Comparison of ENCODE assay signal across 24 mouse cellular contexts in the genomic region with DNA sequence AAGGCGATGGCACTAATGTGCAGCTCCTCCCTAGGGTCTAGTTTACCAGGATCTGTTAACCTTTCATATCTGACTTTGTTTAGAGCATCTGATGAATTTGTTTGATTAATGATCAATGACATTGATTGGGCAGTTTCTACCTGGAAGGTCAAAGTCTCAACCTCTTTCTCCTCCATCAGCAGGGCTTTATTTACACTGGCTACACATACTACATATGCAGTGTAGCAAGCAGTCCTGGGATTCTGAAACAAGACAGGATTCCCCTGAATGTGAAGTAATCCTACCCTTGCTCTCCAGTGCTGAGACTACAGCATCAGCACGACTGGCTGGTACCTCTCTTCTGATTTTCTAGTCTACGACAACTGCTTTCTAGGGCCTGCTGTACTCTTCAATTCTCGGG. TPM values are rescaled to one million over a fixed set of nuclear protein-coding genes. Genes with fewer than 3 reads are reported as not detected.
DNase-seq lines count a peak whose midpoint lies in the region; ATAC-seq lines count a peak whose summit lies in the region.
"Had no signal": no experiment of that assay in that cellular context is flagged by ENCODE, and none has a peak within 500 bp of the region (broad histone marks: within the 10 kb centered on the region; RNA-seq: fewer than 3 reads in every experiment).

No protein-coding gene starts in this region.

- H3K4me3 ChIP-seq in heart, embryonic 12.5 days, result no peak overlapping the region
- no peak overlapping the region for H3K4me3 ChIP-seq in liver, embryonic 13.5 days (replicated peaks)
- no peak overlapping the region for H3K4me3 ChIP-seq in liver, embryonic 11.5 days (ENCODE audit: low read depth, low read length)
- no peak overlapping the region for H3K4me3 ChIP-seq in liver, embryonic 15.5 days (replicated peaks)
- H3K4me3 ChIP-seq: forebrain, embryonic 10.5 days; forebrain, embryonic 13.5 days; heart, adult 2 months; heart, embryonic 15.5 days had no signal

- no peaks in the 10 kb centered on the region for H3K27me3 ChIP-seq in heart, embryonic 12.5 days (replicated peaks)
- no peaks in the 10 kb centered on the region for H3K27me3 ChIP-seq in liver, embryonic 13.5 days
- H3K27me3 ChIP-seq in liver, embryonic 11.5 days (replicated peaks; ENCODE audit: control insufficient read depth, insufficient read depth, low read length), result no peaks in the 10 kb centered on the region
- H3K27me3 ChIP-seq in liver, embryonic 15.5 days, result no peaks in the 10 kb centered on the region
- H3K27me3 ChIP-seq: forebrain, embryonic 13.5 days; heart, embryonic 15.5 days had no signal

- no peaks in the 10 kb centered on the region for H3K4me1 ChIP-seq in heart, embryonic 12.5 days (replicated peaks)
- peaks cover 3% of the 10 kb centered on the region; the same call in 1 of the 2 replicates for H3K4me1 ChIP-seq in liver, embryonic 13.5 days (replicated peaks)
- H3K4me1 ChIP-seq in liver, embryonic 11.5 days (replicated peaks; ENCODE audit: control insufficient read depth, insufficient read depth, low read length), result no peaks in the 10 kb centered on the region
- peaks cover 11% of the 10 kb centered on the region; the same call in 1 of the 2 replicates for H3K4me1 ChIP-seq in liver, embryonic 15.5 days (replicated peaks)
- H3K4me1 ChIP-seq: forebrain, embryonic 10.5 days; forebrain, embryonic 13.5 days; heart, embryonic 15.5 days had no signal

- peaks cover 100% of the 10 kb centered on the region for H3K36me3 ChIP-seq in heart, embryonic 12.5 days
- H3K36me3 ChIP-seq in liver, embryonic 13.5 days, result peaks cover 98% of the 10 kb centered on the region
- peaks cover 67% of the 10 kb centered on the region for H3K36me3 ChIP-seq in liver, embryonic 11.5 days (ENCODE audit: control insufficient read depth, insufficient read depth, low read length)
- peaks cover 96% of the 10 kb centered on the region for H3K36me3 ChIP-seq in liver, embryonic 15.5 days (replicated peaks)

- DNase-seq in heart, adult 11 months, result peak; percentile 41
- no peak for DNase-seq in liver, embryonic 13.5 days
- no peak for DNase-seq in liver, embryonic 11.5 days (ENCODE audit: low spot score)
- peak; percentile 29 for DNase-seq in yolk sac, embryonic 10.5 days (ENCODE audit: low spot score)
- DNase-seq in frontal cortex, postnatal 36 days (ENCODE audit: low spot score in 2 of 2), result no peak
- DNase-seq: adrenal gland, adult 8-10 months; adrenal gland, postnatal 25 days; cerebellum, adult 18-20 months; cerebellum, adult 9-10 months; cerebellum, postnatal 14 days; gastrocnemius, postnatal 25 days; heart, adult 2 months; heart, postnatal 14 days; heart, postnatal 4 days had no signal

- 95% methylated on average over 4 of the region's 4 CpGs for WGBS in heart, embryonic 12.5 days
- WGBS in liver, embryonic 13.5 days (ENCODE audit: insufficient replicate concordance), result 77% methylated on average over 4 of the region's 4 CpGs
- WGBS in liver, embryonic 11.5 days, result 83% methylated on average over 4 of the region's 4 CpGs
- WGBS in liver, embryonic 15.5 days (ENCODE audit: insufficient replicate concordance), result 70% methylated on average over 4 of the region's 4 CpGs

- H3K9me3 ChIP-seq in heart, embryonic 12.5 days (replicated peaks), result no peaks in the 10 kb centered on the region
- H3K9me3 ChIP-seq in liver, embryonic 13.5 days (replicated peaks), result no peaks in the 10 kb centered on the region
- no peaks in the 10 kb centered on the region for H3K9me3 ChIP-seq in liver, embryonic 11.5 days (ENCODE audit: control insufficient read depth, low read length)
- H3K9me3 ChIP-seq in liver, embryonic 15.5 days (replicated peaks), result no peaks in the 10 kb centered on the region
- H3K9me3 ChIP-seq: forebrain, embryonic 10.5 days; forebrain, embryonic 13.5 days; heart, embryonic 15.5 days had no signal

- H3K9ac ChIP-seq in heart, embryonic 12.5 days, result no peak overlapping the region
- H3K9ac ChIP-seq in liver, embryonic 13.5 days, result no peak overlapping the region
- no peak overlapping the region for H3K9ac ChIP-seq in liver, embryonic 11.5 days (ENCODE audit: low read depth, low read length)
- H3K9ac ChIP-seq in liver, embryonic 15.5 days, result no peak overlapping the region
- H3K9ac ChIP-seq: forebrain, embryonic 13.5 days; heart, embryonic 15.5 days; hindbrain, embryonic 14.5 days had no signal

- H3K27ac ChIP-seq in heart, embryonic 12.5 days (ENCODE audit: poor library complexity, severe bottlenecking), result no peak overlapping the region
- H3K27ac ChIP-seq in liver, embryonic 13.5 days, result no peak overlapping the region; the same call in 1 of the 2 replicates
- H3K27ac ChIP-seq in liver, embryonic 11.5 days (ENCODE audit: low read depth, low read length), result no peak overlapping the region
- H3K27ac ChIP-seq in liver, embryonic 15.5 days (replicated peaks), result 0 out of 2 replicates have a peak overlapping the region, but pooled peaks have one; percentile 16
- H3K27ac ChIP-seq: forebrain, embryonic 10.5 days; forebrain, embryonic 13.5 days; heart, adult 2 months; heart, embryonic 15.5 days; hindbrain, embryonic 14.5 days; hindbrain, postnatal 0 days had no signal

- H3K4me2 ChIP-seq in heart, embryonic 12.5 days, result no peak overlapping the region
- no peak overlapping the region for H3K4me2 ChIP-seq in liver, embryonic 13.5 days
- no peak overlapping the region for H3K4me2 ChIP-seq in liver, embryonic 11.5 days
- H3K4me2 ChIP-seq in liver, embryonic 15.5 days, result no peak overlapping the region
- H3K4me2 ChIP-seq: forebrain, embryonic 13.5 days; heart, embryonic 11.5 days; heart, embryonic 15.5 days; hindbrain, embryonic 14.5 days had no signal

- ATAC-seq in heart, embryonic 12.5 days (ENCODE audit: insufficient number of reproducible peaks, low FRiP score), result no peak
- ATAC-seq in liver, embryonic 13.5 days (ENCODE audit: low read depth), result peak; percentile 30; the same call in 1 of the 2 replicates
- no peak for ATAC-seq in liver, embryonic 11.5 days (replicated peaks; ENCODE audit: low FRiP score)
- ATAC-seq in liver, embryonic 15.5 days (ENCODE audit: insufficient read depth), result peak; percentile 58; the same call in 1 of the 2 replicates
- ATAC-seq: activated CD4-positive, CD25-positive, alpha-beta regulatory T cell, adult 4 months; forebrain, embryonic 13.5 days; forebrain, embryonic 16.5 days; hindbrain, postnatal 0 days had no signal

RNA-seq across cellular contexts. Expression of a gene that starts 27.9 kb away (rescaled TPM):
- polyA plus RNA-seq in heart, embryonic 12.5 days (2016; fragmentation: Nextera tagmentation; extraction: Ambion mirVana), result 50.6 and 55.8 TPM in 2 replicates
- 18.3 and 22.2 TPM in 2 replicates for polyA plus RNA-seq in liver, embryonic 13.5 days (2015; fragmentation: Nextera tagmentation; extraction: Ambion mirVana)
- polyA plus RNA-seq in liver, embryonic 11.5 days (2014; fragmentation: Nextera tagmentation; extraction: Ambion mirVana), result 45.0 and 45.9 TPM in 2 replicates
- polyA plus RNA-seq in liver, embryonic 15.5 days (2015; fragmentation: Nextera tagmentation; extraction: Ambion mirVana), result 14.2 and 14.5 TPM in 2 replicates

RNA-seq across cellular contexts. Expression of a gene that starts 46.2 kb away (rescaled TPM):
- 0.82 and 1.3 TPM in 2 replicates for polyA plus RNA-seq in heart, embryonic 12.5 days (2016; fragmentation: Nextera tagmentation; extraction: Ambion mirVana)
- polyA plus RNA-seq in liver, embryonic 13.5 days (2015; fragmentation: Nextera tagmentation; extraction: Ambion mirVana), result 0.17 and 0.18 TPM in 2 replicates
- 0.55 and 0.70 TPM in 2 replicates for polyA plus RNA-seq in liver, embryonic 11.5 days (2014; fragmentation: Nextera tagmentation; extraction: Ambion mirVana)
- 0.26 and 0.37 TPM in 2 replicates for polyA plus RNA-seq in liver, embryonic 15.5 days (2015; fragmentation: Nextera tagmentation; extraction: Ambion mirVana)

RNA-seq across cellular contexts. Expression of a gene that starts 48.6 kb away (rescaled TPM):
- 7.2 and 7.7 TPM in 2 replicates for polyA plus RNA-seq in heart, embryonic 12.5 days (2016; fragmentation: Nextera tagmentation; extraction: Ambion mirVana)
- 3.4 and 3.8 TPM in 2 replicates for polyA plus RNA-seq in liver, embryonic 13.5 days (2015; fragmentation: Nextera tagmentation; extraction: Ambion mirVana)
- 5.5 and 7.7 TPM in 2 replicates for polyA plus RNA-seq in liver, embryonic 11.5 days (2014; fragmentation: Nextera tagmentation; extraction: Ambion mirVana)
- polyA plus RNA-seq in liver, embryonic 15.5 days (2015; fragmentation: Nextera tagmentation; extraction: Ambion mirVana), result 2.8 and 3.5 TPM in 2 replicates

Comparison
In these comparisons a context has a peak if more than half of its experiments do, and no peak if none do; other contexts are left out.
1. ATAC-seq: peak in liver, embryonic 13.5 days (single experiment) and liver, embryonic 15.5 days (single experiment); none in heart, embryonic 12.5 days (single experiment) and liver, embryonic 11.5 days (single experiment).
2. DNase-seq: peak in heart, adult 11 months (single experiment) and yolk sac, embryonic 10.5 days (single experiment); none in liver, embryonic 13.5 days (single experiment), liver, embryonic 11.5 days (single experiment) and frontal cortex, postnatal 36 days (0 of 2).